Mouse (Mus musculus) adipose tissue, adult 10 weeks (tissue): ENCODE results near the gene Vmn1r36. TPM values are rescaled to one million over a fixed set of nuclear protein-coding genes. Genes with fewer than 3 reads are reported as not detected.

ENCODE experiments used
- polyA plus RNA-seq: library from polyadenylated mRNA; stranded (reverse); fragments of 350-450 nt; fragmentation: Illumina TruSeq; extraction: RNeasy Lipid Tissue Mini Kit (QIAGEN cat#74804); gene quantifications from one replicate; pipeline ENCODE4 v1.2.3, GENCODE M21; 2014; ENCODE audit warnings: low read depth, low replicate concordance

Vmn1r36 gene
- polyA plus RNA-seq: not detected

DNA sequence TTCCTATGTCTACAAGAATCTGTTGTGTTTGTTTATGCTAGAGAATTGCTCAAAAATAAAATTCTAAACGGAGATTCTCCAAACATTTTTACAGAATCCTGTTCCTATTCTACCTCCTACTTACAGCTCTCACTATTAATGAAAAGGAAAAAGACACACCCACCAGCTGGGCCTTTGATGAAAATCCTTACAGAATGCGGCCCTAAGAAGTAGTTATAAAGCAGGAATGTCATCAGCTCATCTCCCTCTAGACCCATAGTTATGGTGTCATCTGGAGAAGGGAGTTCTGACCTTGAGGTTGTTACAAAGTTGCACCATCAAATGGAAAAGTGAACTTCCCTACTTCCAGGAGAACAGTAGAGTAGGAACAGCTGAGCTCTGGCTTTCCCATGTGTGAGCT, at the start of gene Vmn1r36:
TSS of gene Vmn1r36 (minus strand) at position 101 of the 400 bp plus-strand sequence.

DNA sequence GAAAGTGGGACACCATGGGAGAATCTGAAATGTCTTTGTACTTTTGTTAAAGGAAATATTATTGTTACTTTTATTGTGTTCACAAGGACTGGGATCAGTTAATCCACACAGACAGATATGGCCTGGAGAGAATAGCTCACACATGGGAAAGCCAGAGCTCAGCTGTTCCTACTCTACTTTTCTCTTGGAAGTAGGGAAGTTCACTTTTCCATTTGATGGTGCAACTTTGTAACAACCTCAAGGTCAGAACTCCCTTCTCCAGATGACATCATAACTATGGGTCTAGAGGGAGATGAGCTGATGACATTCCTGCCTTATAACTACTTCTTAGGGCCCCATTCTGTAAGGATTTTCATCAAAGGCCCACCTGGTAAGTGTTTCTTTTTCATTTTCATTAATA, 10.1 kb upstream of the Vmn1r36 start, which contains the start of gene Vmn1r37:
TSS of gene Vmn1r37 (plus strand) at position 301 of the 400 bp plus-strand sequence.

DNA sequence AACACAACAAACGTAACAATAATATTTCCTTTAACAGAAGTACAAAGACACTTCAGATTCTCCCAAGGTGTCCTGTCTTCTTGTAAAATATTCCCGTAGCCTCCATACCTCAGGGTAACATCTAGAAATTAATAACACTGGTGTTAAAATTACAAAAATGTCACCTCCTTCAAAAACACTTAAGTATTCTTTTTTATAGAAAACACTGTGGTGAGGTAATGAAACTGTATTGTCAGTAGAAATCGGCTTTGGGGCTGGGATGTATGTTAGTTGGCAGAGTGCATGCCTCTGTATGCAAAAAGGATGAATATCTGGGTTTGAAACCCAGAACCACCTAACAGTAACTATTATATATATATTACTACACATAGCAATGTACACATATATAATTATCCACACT, 33.2 kb downstream of the Vmn1r36 start, which contains the start of gene Vmn1r35:
TSS of gene Vmn1r35 (minus strand) at position 101 of the 400 bp plus-strand sequence.

Other genes starting within 250 kb of the Vmn1r36 start
- 7.8 TPM for gene Mad2l1, start 183.8 kb downstream of the Vmn1r36 start, polyA plus RNA-seq
- not detected for gene Vmn1r32, start 159.1 kb downstream of the Vmn1r36 start, polyA plus RNA-seq
- not detected for gene Vmn1r33, start 100.9 kb downstream of the Vmn1r36 start, polyA plus RNA-seq
- gene Vmn1r34, start 75.3 kb downstream of the Vmn1r36 start, polyA plus RNA-seq: not detected
- gene Vmn1r35, start 33.3 kb downstream of the Vmn1r36 start, polyA plus RNA-seq: not detected
- not detected for gene Vmn1r37, start 10.2 kb upstream of the Vmn1r36 start, polyA plus RNA-seq
- not detected for gene Vmn1r38, start 63.5 kb upstream of the Vmn1r36 start, polyA plus RNA-seq
- not detected for gene Vmn1r39, start 91.4 kb upstream of the Vmn1r36 start, polyA plus RNA-seq
- gene Gng12, start 177.2 kb upstream of the Vmn1r36 start, polyA plus RNA-seq: 79.7 TPM